Mouse (Mus musculus) neural tube, embryonic 15.5 days (tissue): ENCODE measurements at regions not wholly inside any gene's neighbourhood (a gene's known extent, or its start where the extent isn't known, plus 50 kb on each side); places are given as distances from the start of the nearest gene placed in this dataset.
A peak's percentile ranks its signal among the peaks of the same experiment; 100 is the strongest.

Experiments used
- ATAC-seq: fragments of 200-750 bp; cut with Nextera tagmentation; 2 replicates; pipeline ENCODE4 v1.8.0; 2017; ENCODE audit warnings: mild to moderate bottlenecking, moderate TSS enrichment, moderate library complexity; ENCODE audit not compliant: low FRiP score
- H3K27ac ChIP-seq: fragments of 300-500 bp; sonication (generic); replicated peaks from 2 replicates; pipeline ENCODE4 v1.5.1; 2015; ENCODE audit warnings: mild to moderate bottlenecking, inconsistent platforms
- H3K27me3 ChIP-seq: fragments of 300-500 bp; sonication (generic); replicated peaks from 2 replicates; pipeline ENCODE4 v1.6.1; 2015; ENCODE audit warnings: inconsistent platforms
- H3K36me3 ChIP-seq: fragments of 300-500 bp; sonication (generic); 2 replicates; pipeline ENCODE4 v1.6.1; 2015; ENCODE audit warnings: inconsistent platforms
- H3K4me1 ChIP-seq: fragments of 300-500 bp; sonication (generic); 2 replicates; pipeline ENCODE4 v1.6.1; 2015; ENCODE audit warnings: inconsistent platforms
- H3K4me2 ChIP-seq: fragments of 300-500 bp; sonication (generic); 2 replicates; pipeline ENCODE4 v1.6.1; 2015; ENCODE audit warnings: inconsistent platforms, mild to moderate bottlenecking, moderate library complexity
- H3K4me3 ChIP-seq: fragments of 300-500 bp; sonication (generic); replicated peaks from 2 replicates; pipeline ENCODE4 v1.5.1; 2015; ENCODE audit warnings: mild to moderate bottlenecking, inconsistent platforms
- H3K9ac ChIP-seq: fragments of 300-500 bp; sonication (generic); replicated peaks from 2 replicates; pipeline ENCODE4 v1.6.1; 2015; ENCODE audit warnings: mild to moderate bottlenecking, inconsistent platforms
- H3K9me3 ChIP-seq: fragments of 300-500 bp; sonication (generic); replicated peaks from 2 replicates; pipeline ENCODE4 v1.6.1; 2016; ENCODE audit warnings: inconsistent platforms
- WGBS: fragments of 180-500 bp; shearing (Covaris S2); methylation state at CpG from one replicate; pipeline ENCODE4 v1.1.7; 2015; ENCODE audit warnings: mixed read lengths; 5-methylcytosine and 5-hydroxymethylcytosine counted together

DNA sequence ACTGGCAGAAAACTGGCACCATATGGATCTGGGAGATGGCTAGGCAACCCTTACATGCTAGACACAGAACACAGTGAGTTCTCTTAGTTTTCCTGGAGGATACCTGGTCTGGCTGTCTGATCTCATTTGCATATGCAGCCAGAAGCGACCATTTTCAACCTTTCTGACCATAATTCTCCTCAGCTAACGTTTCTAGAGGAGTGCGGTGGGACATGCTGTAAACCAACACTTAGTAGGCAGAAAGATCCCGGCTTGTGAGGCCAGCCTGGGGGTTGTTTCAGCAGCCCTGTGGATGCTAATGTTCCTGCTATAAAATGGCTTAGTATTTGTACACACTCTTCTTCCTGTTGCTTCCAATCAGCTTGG, 168.6 kb upstream of the Olig3 start:
- Histone ChIP-seq H3K36me3 (no peaks in the 10 kb centered on the region), H3K4me3 (peak overlapping the region; percentile 29), H3K9me3 (no peaks in the 10 kb centered on the region), H3K27me3 (0 out of 2 replicates have a peak, but pooled peaks cover 3% of the 10 kb centered on the region), H3K27ac (no peak overlapping the region), H3K9ac (peak overlapping the region; percentile 34), H3K4me2 (peak overlapping the region; percentile 57), H3K4me1 (peaks cover 6% of the 10 kb centered on the region; the same call in 1 of the 2 replicates)
- WGBS = 42% methylated on average over 4 of the region's 4 CpGs
- no peak for ATAC-seq

DNA sequence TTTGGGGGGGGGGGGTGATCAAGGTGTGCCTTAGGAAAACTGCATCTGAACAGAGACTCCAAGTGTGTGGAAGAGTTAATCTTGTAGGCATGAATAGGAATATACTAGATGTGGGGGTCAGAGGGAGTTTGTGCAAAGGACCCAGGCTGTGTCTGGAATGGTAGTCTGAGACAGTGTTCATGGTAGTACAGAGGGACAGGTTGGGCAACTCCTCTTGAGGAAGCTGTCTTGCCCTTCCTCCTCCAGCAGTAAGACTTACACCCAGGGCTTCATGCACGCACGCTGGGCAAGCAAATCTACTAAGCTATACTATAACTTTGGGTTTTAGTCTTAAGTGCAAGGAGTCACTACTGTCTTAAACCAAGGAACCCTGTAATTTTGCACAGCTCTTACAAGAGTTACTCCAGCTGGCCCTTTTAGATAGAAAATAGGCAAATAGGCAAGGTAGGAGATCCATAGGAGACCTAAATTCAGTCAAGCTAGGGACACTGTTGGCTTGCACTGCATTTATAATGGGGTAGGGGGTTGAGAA, 169.2 kb upstream of the Olig3 start:
- no peaks in the 10 kb centered on the region for H3K9me3 ChIP-seq
- H3K4me2 ChIP-seq = no peak overlapping the region
- H3K27ac ChIP-seq = no peak overlapping the region
- 0 out of 2 replicates have a peak, but pooled peaks cover 3% of the 10 kb centered on the region for H3K27me3 ChIP-seq
- no peak for ATAC-seq
- H3K4me3 ChIP-seq = no peak overlapping the region
- peaks cover 6% of the 10 kb centered on the region; the same call in 1 of the 2 replicates for H3K4me1 ChIP-seq
- H3K9ac ChIP-seq = no peak overlapping the region
- no peaks in the 10 kb centered on the region for H3K36me3 ChIP-seq
- 95% methylated on average over 2 of the region's 2 CpGs for WGBS

- peak overlapping the region; percentile 28 for H3K4me3 ChIP-seq
- H3K36me3 ChIP-seq = no peaks in the 10 kb centered on the region
- no peak overlapping the region; the same call in 1 of the 2 replicates for H3K9ac ChIP-seq
- 0 out of 2 replicates have a peak, but pooled peaks cover 3% of the 10 kb centered on the region for H3K27me3 ChIP-seq
- no peak overlapping the region for H3K27ac ChIP-seq
- ATAC-seq = peak; percentile 83
- H3K4me2 ChIP-seq = peak overlapping the region; percentile 57
- H3K9me3 ChIP-seq = no peaks in the 10 kb centered on the region
- peaks cover 6% of the 10 kb centered on the region; the same call in 1 of the 2 replicates for H3K4me1 ChIP-seq
- WGBS = 13% methylated on average over 18 of the region's 18 CpGs
Observed at GRCm38 (mm10) chr10:19185790-19186581, 170.3 kb upstream of the Olig3 start.

- H3K27ac ChIP-seq = no peak overlapping the region
- 94% methylated on average over 7 of the region's 7 CpGs for WGBS
- H3K9me3 ChIP-seq = no peaks in the 10 kb centered on the region
- ATAC-seq = no peak
- H3K9ac ChIP-seq = no peak overlapping the region
- H3K27me3 ChIP-seq = 0 out of 2 replicates have a peak, but pooled peaks cover 3% of the 10 kb centered on the region
- H3K4me3 ChIP-seq = no peak overlapping the region
- H3K36me3 ChIP-seq = no peaks in the 10 kb centered on the region
- H3K4me2 ChIP-seq = no peak overlapping the region
- H3K4me1 ChIP-seq = peaks cover 6% of the 10 kb centered on the region; the same call in 1 of the 2 replicates
Observed at GRCm38 (mm10) chr10:19184886-19185285, 169.4 kb upstream of the Tnfaip3 start.

DNA sequence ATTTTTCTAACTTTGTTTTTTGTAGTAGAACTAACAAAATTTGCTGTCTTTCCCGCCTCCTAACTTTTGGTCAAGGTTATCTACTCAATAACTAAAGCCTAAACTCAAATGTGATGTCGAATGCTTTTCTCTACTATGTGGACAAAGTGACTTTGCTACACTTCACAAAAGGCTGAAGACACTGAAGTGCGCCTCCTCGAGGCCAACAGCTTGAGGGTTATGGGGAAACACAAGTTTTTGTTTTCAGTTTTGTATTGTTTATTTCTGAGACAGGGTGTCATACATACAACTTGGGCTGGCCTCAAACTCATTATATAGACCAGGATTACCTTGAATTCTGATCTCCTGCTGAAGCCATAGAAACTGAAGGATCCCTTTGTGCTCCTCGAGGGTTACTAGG, 162.4 kb upstream of the Tnfaip3 start:
- Histone ChIP-seq H3K4me2 (no peak overlapping the region), H3K4me1 (no peaks in the 10 kb centered on the region), H3K4me3 (no peak overlapping the region), H3K27ac (no peak overlapping the region), H3K9ac (no peak overlapping the region), H3K36me3 (no peaks in the 10 kb centered on the region), H3K9me3 (0 out of 2 replicates have a peak, but pooled peaks cover 2% of the 10 kb centered on the region), H3K27me3 (no peaks in the 10 kb centered on the region)
- WGBS = 91% methylated on average over 5 of the region's 5 CpGs
- ATAC-seq = no peak

- Histone ChIP-seq H3K4me2 (no peak overlapping the region), H3K9ac (no peak overlapping the region), H3K4me1 (no peaks in the 10 kb centered on the region), H3K27me3 (no peaks in the 10 kb centered on the region), H3K4me3 (no peak overlapping the region), H3K36me3 (no peaks in the 10 kb centered on the region), H3K9me3 (0 out of 2 replicates have a peak, but pooled peaks cover 2% of the 10 kb centered on the region), H3K27ac (no peak overlapping the region)
- no peak for ATAC-seq
- 93% methylated on average over 2 of the region's 2 CpGs for WGBS
Observed at GRCm38 (mm10) chr10:19177414-19177813, 162.0 kb upstream of the Tnfaip3 start.

DNA sequence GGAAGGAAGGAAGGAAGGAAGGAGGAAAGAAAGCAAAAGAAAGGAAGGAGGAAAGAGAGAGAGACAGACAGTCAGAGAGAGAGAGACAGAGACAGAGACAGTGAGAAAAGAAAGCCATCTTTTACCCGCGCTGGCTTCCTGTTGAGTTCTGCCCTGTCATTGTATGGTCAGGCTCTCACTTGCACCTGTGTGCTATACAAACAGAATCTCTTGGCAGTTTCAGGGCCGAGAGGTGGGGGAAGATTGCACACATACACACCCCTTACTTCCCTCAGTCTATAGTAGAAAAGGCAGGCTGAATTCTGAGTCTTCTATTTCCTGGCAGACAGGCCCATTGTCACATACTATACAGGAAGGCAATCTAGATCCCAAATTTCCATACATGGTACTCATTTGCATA, 160.8 kb upstream of the Tnfaip3 start:
- H3K9me3 ChIP-seq = 0 out of 2 replicates have a peak, but pooled peaks cover 2% of the 10 kb centered on the region
- no peak for ATAC-seq
- H3K4me2 ChIP-seq = no peak overlapping the region
- no peak overlapping the region for H3K27ac ChIP-seq
- H3K27me3 ChIP-seq = no peaks in the 10 kb centered on the region
- H3K36me3 ChIP-seq = no peaks in the 10 kb centered on the region
- H3K9ac ChIP-seq = no peak overlapping the region
- H3K4me3 ChIP-seq = no peak overlapping the region
- WGBS = 79% methylated on average over 3 of the region's 3 CpGs
- H3K4me1 ChIP-seq = no peaks in the 10 kb centered on the region

DNA sequence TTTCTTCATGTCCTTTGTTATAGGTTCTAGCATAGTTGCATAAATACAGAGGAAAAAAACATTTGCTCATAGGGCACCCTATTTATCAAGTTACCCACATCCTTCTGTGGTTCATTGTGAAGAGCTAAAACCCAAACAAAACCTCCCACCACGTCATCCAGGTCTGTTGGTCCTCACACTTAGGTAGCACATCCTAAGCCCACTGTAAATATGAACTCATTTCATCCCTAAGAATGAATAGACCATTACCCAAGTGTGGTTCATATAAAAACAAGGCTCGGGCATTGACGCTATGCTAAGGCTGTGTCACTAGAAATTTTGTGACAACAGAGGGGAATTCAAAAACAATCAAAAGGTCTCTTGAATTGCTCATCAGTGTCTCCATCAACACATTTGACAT, 156.4 kb upstream of the Tnfaip3 start:
- Histone ChIP-seq H3K9ac (no peak overlapping the region), H3K27me3 (no peaks in the 10 kb centered on the region), H3K4me2 (no peak overlapping the region), H3K27ac (no peak overlapping the region), H3K36me3 (no peaks in the 10 kb centered on the region), H3K4me1 (no peaks in the 10 kb centered on the region), H3K9me3 (0 out of 2 replicates have a peak, but pooled peaks cover 2% of the 10 kb centered on the region), H3K4me3 (no peak overlapping the region)
- WGBS = 80% methylated on average over 3 of the region's 3 CpGs
- ATAC-seq = no peak

- 77% methylated on average over 4 of the region's 4 CpGs for WGBS
Observed at GRCm38 (mm10) chr10:19170596-19170995, 155.1 kb upstream of the Tnfaip3 start.

DNA sequence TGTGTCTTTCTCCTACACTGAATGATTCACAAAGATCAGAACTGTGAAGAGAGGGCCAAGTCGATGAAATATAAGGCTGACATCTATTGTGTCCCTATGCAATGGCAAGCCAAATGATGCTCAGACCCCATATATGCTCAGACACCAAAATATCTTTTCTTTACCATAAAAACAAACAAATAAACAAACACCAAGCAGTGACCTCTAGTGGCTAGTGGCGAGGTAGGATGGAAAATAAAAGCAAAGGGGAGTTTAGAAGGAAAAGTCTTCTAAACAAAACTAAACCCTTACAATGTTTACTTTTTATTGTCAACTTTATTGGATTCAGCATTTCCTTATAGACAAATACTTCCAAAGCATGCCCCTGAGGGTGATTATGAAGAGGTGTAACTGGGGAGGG, 153.8 kb upstream of the Tnfaip3 start:
- no peaks in the 10 kb centered on the region for H3K4me1 ChIP-seq
- no peak for ATAC-seq
- no peak overlapping the region for H3K27ac ChIP-seq
- H3K4me2 ChIP-seq = no peak overlapping the region
- H3K9me3 ChIP-seq = no peaks in the 10 kb centered on the region
- no peak overlapping the region for H3K4me3 ChIP-seq
- no peaks in the 10 kb centered on the region for H3K27me3 ChIP-seq
- H3K9ac ChIP-seq = no peak overlapping the region
- H3K36me3 ChIP-seq = no peaks in the 10 kb centered on the region
- 82% methylated on average over 2 of the region's 2 CpGs for WGBS

More at GRCm38 (mm10) chr10:19170596-19170995, 155.1 kb upstream of the Tnfaip3 start:
- no peak for ATAC-seq
- Histone ChIP-seq H3K27ac (no peak overlapping the region), H3K9ac (no peak overlapping the region), H3K4me3 (no peak overlapping the region), H3K4me2 (no peak overlapping the region), H3K27me3 (no peaks in the 10 kb centered on the region), H3K36me3 (no peaks in the 10 kb centered on the region), H3K4me1 (no peaks in the 10 kb centered on the region), H3K9me3 (0 out of 2 replicates have a peak, but pooled peaks cover under 1% of the 10 kb centered on the region)

- H3K4me1 ChIP-seq = no peaks in the 10 kb centered on the region
- H3K4me2 ChIP-seq = no peak overlapping the region
- WGBS = 86% methylated on average over 5 of the region's 5 CpGs
- no peak for ATAC-seq
- no peak overlapping the region for H3K4me3 ChIP-seq
- no peaks in the 10 kb centered on the region for H3K36me3 ChIP-seq
- H3K27me3 ChIP-seq = no peaks in the 10 kb centered on the region
- H3K27ac ChIP-seq = no peak overlapping the region
- H3K9ac ChIP-seq = no peak overlapping the region
- no peaks in the 10 kb centered on the region for H3K9me3 ChIP-seq
Observed at GRCm38 (mm10) chr10:19168362-19168761, 152.9 kb upstream of the Tnfaip3 start.
